Mouse (Mus musculus) left cerebral cortex, postnatal 14 days (tissue): ENCODE measurements around the gene Nln. TPM values are rescaled to one million over a fixed set of nuclear protein-coding genes. Genes with fewer than 3 reads are reported as not detected.

ENCODE experiments used
- DNase-seq, 2 experiments: peaks; one replicate each; pipeline ENCODE4 v3.0.0; 2021 to 2022; ENCODE audit warnings: low spot score in 2 of 2, mixed read lengths in 1 of 2
- intact Hi-C: fragments of 180-260 bp; cut with DNase I; formaldehyde crosslinking; loops from one replicate; pipeline ENCODE4 v1.15.1; 2025
- total RNA-seq, 2 experiments: library from RNA; stranded (reverse); gene quantifications; 2 replicates each; pipeline ENCODE4 v1.2.3; 2021

Gene Nln
- total RNA-seq, 2 experiments from 2014 or later, result 31.2 to 31.6 TPM

DNA sequence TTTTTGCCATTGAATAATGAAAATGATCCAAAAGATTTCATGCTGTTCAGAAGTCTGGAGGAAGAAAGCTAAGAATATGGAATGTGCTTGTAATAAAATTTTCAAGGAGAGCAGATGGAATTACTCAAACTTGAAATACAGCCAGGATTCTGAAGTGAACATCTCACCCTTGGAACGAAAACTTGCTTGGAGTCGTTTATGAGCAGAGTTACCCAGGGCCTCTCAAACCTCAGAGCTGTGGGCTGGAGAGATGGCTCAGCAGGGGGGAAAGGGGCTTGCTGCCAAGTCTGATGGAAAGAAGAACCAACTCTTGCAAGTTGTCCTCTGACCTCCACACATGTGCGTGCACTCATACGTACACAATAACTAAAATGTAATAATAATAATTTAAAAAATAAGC is 122.8 kb downstream of the Nln start:
- intact Hi-C loops, result no loop called here
- peak in 1 of 2 experiments; percentile 26 for DNase-seq

- no peak for DNase-seq
- intact Hi-C loops, result no loop called here
Observed at GRCm38 (mm10) chr13:103985510-103986278, 123.7 kb downstream of the Nln start.

GRCm38 (mm10) chr13:103982376-103982775 is 127.0 kb downstream of the Nln start:
- DNase-seq, result no peak
- intact Hi-C loops, result no loop called here

GRCm38 (mm10) chr13:103980414-103980813 is 129.0 kb downstream of the Nln start:
- no peak for DNase-seq
- intact Hi-C loops, result no loop called here

DNA sequence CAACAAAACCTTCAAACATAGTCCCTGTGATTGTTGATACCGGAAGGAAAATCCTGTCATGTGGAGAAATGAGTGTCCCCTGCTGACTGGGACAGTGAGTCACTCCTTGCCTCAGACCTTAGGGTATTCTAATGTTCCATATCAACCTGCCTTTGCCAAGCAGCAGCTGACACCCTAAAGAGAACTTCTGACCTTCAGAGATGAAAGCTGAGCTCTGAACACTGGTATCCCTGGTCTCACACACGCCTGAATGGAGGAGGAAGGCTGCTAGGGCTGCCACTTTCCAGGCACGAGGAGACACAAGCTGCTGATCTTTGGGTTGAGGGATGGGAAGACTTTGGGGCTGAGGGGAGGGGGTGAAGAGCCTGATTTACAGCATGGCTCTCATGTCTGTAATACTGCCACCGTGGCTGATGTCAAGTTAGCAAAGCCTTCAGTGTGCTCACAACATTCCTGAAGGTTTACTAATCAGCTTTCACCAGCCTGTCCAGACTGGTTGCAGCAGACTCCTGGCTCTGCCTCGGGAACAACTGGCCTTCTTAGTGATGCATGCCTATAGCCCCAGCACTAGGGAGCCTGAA is 131.0 kb downstream of the Nln start:
- intact Hi-C loops, result no loop called here
- no peak for DNase-seq

GRCm38 (mm10) chr13:103977844-103978243 is 131.6 kb downstream of the Nln start:
- intact Hi-C loops, result no loop called here

DNA sequence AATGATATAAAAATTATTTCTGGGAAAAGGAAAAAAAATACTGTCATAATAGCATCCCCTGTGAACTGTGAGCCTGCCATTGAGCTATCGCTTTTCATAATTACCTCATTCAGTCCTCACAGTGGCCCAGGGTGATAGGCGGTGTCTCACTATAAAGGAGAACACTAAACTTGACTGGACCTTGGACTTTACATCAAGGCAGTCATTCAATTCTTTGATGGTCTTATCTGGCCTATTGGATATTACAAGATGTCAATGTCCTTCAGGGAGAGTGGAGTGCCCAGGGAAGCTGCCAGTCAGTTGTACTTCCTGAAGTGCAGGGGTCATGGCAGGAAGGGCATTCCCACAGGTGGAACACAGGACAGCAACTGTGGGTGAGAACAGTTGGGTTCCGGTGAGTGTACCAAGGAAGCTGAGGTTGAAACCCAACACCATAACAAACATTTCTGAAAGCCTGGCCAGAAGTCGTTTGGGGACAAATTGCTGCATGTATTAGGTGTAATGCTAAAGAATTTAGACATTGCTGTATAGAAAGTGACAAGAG is 133.2 kb downstream of the Nln start:
- intact Hi-C loops, result no loop called here

More at GRCm38 (mm10) chr13:103977844-103978243, 131.6 kb downstream of the Nln start:
- no peak for DNase-seq

DNA sequence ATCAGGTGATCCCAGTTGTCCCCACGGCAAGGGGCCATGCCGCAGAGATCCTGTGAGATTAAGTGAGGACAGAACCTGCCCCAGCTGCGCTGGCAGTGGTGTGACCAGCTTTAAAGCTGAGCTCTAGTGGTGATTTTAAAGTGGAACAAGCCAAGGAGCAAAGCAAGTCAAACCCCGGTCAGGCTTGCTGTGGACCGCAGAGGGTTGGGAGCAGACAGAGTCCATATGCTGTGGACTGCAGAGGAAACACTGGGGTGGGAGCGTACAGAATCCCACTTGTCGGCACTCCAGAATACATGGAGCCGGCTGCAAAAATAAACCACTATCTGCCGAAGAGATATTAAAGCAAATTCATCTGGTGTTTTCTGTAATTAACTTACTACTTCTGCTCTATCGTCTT is 134.3 kb downstream of the Nln start:
- intact Hi-C loops, result no loop called here

More for the DNA sequence above, 133.2 kb downstream of the Nln start:
- DNase-seq, result no peak

GRCm38 (mm10) chr13:103973977-103974376 is 135.4 kb downstream of the Nln start:
- intact Hi-C loops, result no loop called here
- no peak for DNase-seq

More for the DNA sequence above, 134.3 kb downstream of the Nln start:
- DNase-seq, result no peak

Other genes with a start within 250 kb of the Nln start
- 10 to 100 TPM; 31.5 to 33.5 TPM for gene Erbin, start 189.1 kb downstream of the Nln start, total RNA-seq
- gene Sgtb, start 127 bp upstream of the Nln start, total RNA-seq, result 100 to 1,000 TPM; 101 to 102 TPM
- 10 to 100 TPM; 46.8 to 50.7 TPM for gene Trappc13, start 68.9 kb upstream of the Nln start, total RNA-seq
- 10 to 100 TPM; 56.3 to 58.2 TPM for gene Trim23, start 69.2 kb upstream of the Nln start, total RNA-seq
- 1 to 10 TPM in 1 of 2 experiments, under 1 TPM in 1; 0.94 to 1.5 TPM for gene Cenpk, start 119.0 kb upstream of the Nln start, total RNA-seq
- 10 to 100 TPM; 11.2 to 12.0 TPM for gene Ppwd1, start 119.2 kb upstream of the Nln start, total RNA-seq
- 1 to 10 TPM; 3.1 to 3.4 TPM for gene Adamts6, start 178.2 kb upstream of the Nln start, total RNA-seq